Mouse (Mus musculus) CH12.LX (cell line): ENCODE data around the gene Ppox. TPM values are rescaled to one million over a fixed set of nuclear protein-coding genes. Genes with fewer than 3 reads are reported as not detected.

ENCODE experiments used
- DNase-seq: peaks from one replicate; pipeline ENCODE4 v3.0.0-alpha.2; 2013; ENCODE audit errors: extremely low read depth
- H3K27ac ChIP-seq: 2 replicates; pipeline ENCODE4 v1.5.1; 2012; ENCODE audit warnings: low read depth, mild to moderate bottlenecking, control low read depth, moderate library complexity; ENCODE audit not compliant: insufficient read depth
- H3K27me3 ChIP-seq: replicated peaks from 2 replicates; pipeline ENCODE3; 2012; ENCODE audit warnings: inconsistent platforms
- H3K36me3 ChIP-seq, 2 experiments: replicated peaks in 1 of 2; 2 replicates each; pipeline versions ENCODE3 to v1.6.1; 2012; ENCODE audit warnings: inconsistent platforms in 1 of 2, low read length in 1 of 2, mild to moderate bottlenecking in 1 of 2, mixed read lengths in 1 of 2, moderate library complexity in 1 of 2; ENCODE audit not compliant: control insufficient read depth in 1 of 2, insufficient read depth in 1 of 2
- H3K4me1 ChIP-seq, 2 experiments: 2 replicates each; pipeline ENCODE4 v1.6.1; 2012; ENCODE audit warnings: inconsistent platforms in 1 of 2, moderate library complexity in 1 of 2; ENCODE audit not compliant: insufficient read depth in 2 of 2, control insufficient read depth in 1 of 2
- H3K4me2 ChIP-seq: 2 replicates; pipeline ENCODE4 v1.6.1; 2012; ENCODE audit warnings: low read depth, mild to moderate bottlenecking, control low read depth; ENCODE audit not compliant: poor library complexity, insufficient read depth, severe bottlenecking
- H3K4me3 ChIP-seq, 3 experiments: fragments of 150-350 bp in 1 of 3; sonication (generic) in 1 of 3; replicated peaks in 1 of 3; 2 replicates each; pipeline versions ENCODE3 to v1.5.1; 2011 to 2012; ENCODE audit warnings: low read depth in 2 of 3, low read length in 2 of 3, mild to moderate bottlenecking in 2 of 3, moderate library complexity in 2 of 3, control low read depth in 1 of 3, improper control_type of control experiment in 1 of 3, inconsistent platforms in 1 of 3, mixed read lengths in 1 of 3; ENCODE audit not compliant: poor library complexity in 1 of 3
- H3K79me2 ChIP-seq: replicated peaks from 2 replicates; pipeline ENCODE4 v1.6.1; 2012; ENCODE audit warnings: mild to moderate bottlenecking, moderate library complexity; ENCODE audit not compliant: control insufficient read depth, poor library complexity, insufficient read depth, severe bottlenecking; ENCODE audit errors: extremely low read depth
- H3K9ac ChIP-seq: 2 replicates; pipeline ENCODE4 v1.6.1; 2012; ENCODE audit warnings: low read depth, mild to moderate bottlenecking, control low read depth, moderate library complexity; ENCODE audit not compliant: insufficient read depth
- H3K9me3 ChIP-seq: replicated peaks from 2 replicates; pipeline ENCODE3; 2012; ENCODE audit warnings: low read length, inconsistent platforms, mixed read lengths
- BHLHE40 ChIP-seq: IDR thresholded peaks from 2 replicates; pipeline ENCODE4 v1.6.1; 2011; ENCODE audit warnings: mild to moderate bottlenecking, low read depth, low read length, improper control_type of control experiment
- CHD1 ChIP-seq: IDR thresholded peaks from 2 replicates; pipeline ENCODE4 v1.6.1; 2012; ENCODE audit warnings: low read depth, low read length, improper control_type of control experiment, inconsistent platforms
- CTCF ChIP-seq, 2 experiments: IDR thresholded peaks in 1 of 2; conservative IDR thresholded peaks in 1 of 2; 2 replicates each; pipeline ENCODE4 v1.5.1; 2011 to 2012; ENCODE audit warnings: low read depth in 2 of 2, low read length in 2 of 2, improper control_type of control experiment in 1 of 2, inconsistent platforms in 1 of 2, mild to moderate bottlenecking in 1 of 2, moderate library complexity in 1 of 2
- ELF1 ChIP-seq: IDR thresholded peaks from 2 replicates; pipeline ENCODE4 v1.6.1; 2014; ENCODE audit warnings: low read depth, mild to moderate bottlenecking, inconsistent platforms, low read length, improper control_type of control experiment
- GABPA ChIP-seq: IDR thresholded peaks from 2 replicates; pipeline ENCODE4 v1.6.1; 2012; ENCODE audit warnings: low read depth, low read length, improper control_type of control experiment, inconsistent platforms; ENCODE audit not compliant: insufficient replicate concordance
- HCFC1 ChIP-seq: IDR thresholded peaks from 2 replicates; pipeline ENCODE4 v1.6.1; 2012; ENCODE audit warnings: low read depth, mild to moderate bottlenecking, inconsistent platforms, low read length, improper control_type of control experiment
- IRF4 ChIP-seq: IDR thresholded peaks from 2 replicates; pipeline ENCODE4 v1.6.1; 2014; ENCODE audit warnings: low read depth, mild to moderate bottlenecking, inconsistent platforms, low read length, improper control_type of control experiment
- JUN ChIP-seq: IDR thresholded peaks from 2 replicates; pipeline ENCODE4 v1.6.1; 2011; ENCODE audit warnings: low read depth, mild to moderate bottlenecking, low read length, improper control_type of control experiment, moderate library complexity; ENCODE audit not compliant: insufficient read depth
- MAFK ChIP-seq: IDR thresholded peaks from 2 replicates; pipeline ENCODE4 v1.6.1; 2011; ENCODE audit warnings: low read length, improper control_type of control experiment; ENCODE audit not compliant: insufficient replicate concordance
- MAX ChIP-seq: IDR thresholded peaks from 2 replicates; pipeline ENCODE4 v1.6.1; 2011; ENCODE audit warnings: low read length, improper control_type of control experiment
- MAZ ChIP-seq: IDR thresholded peaks from 2 replicates; pipeline ENCODE4 v1.6.1; 2012; ENCODE audit warnings: low read depth, mild to moderate bottlenecking, inconsistent platforms, low read length, improper control_type of control experiment, moderate library complexity
- MXI1 ChIP-seq: IDR thresholded peaks from 2 replicates; pipeline ENCODE4 v1.6.1; 2011; ENCODE audit warnings: mild to moderate bottlenecking, low read depth, low read length, improper control_type of control experiment
- NELFE ChIP-seq: IDR thresholded peaks from 2 replicates; pipeline ENCODE4 v1.6.1; 2011; ENCODE audit warnings: low read depth, low read length, improper control_type of control experiment
- NRF1 ChIP-seq: IDR thresholded peaks from 2 replicates; pipeline ENCODE4 v1.6.1; 2014; ENCODE audit warnings: low read depth, mild to moderate bottlenecking, inconsistent platforms, low read length, improper control_type of control experiment, moderate library complexity
- PAX5 ChIP-seq: IDR thresholded peaks from 2 replicates; pipeline ENCODE4 v1.6.1; 2012; ENCODE audit warnings: low read length, inconsistent platforms, mixed read lengths
- POLR2AphosphoS2 ChIP-seq: IDR thresholded peaks from 2 replicates; pipeline ENCODE4 v1.6.1; 2011; ENCODE audit warnings: low read depth, low read length, improper control_type of control experiment
- RAD21 ChIP-seq: IDR thresholded peaks from 2 replicates; pipeline ENCODE4 v1.6.1; 2011; ENCODE audit warnings: low read depth, mild to moderate bottlenecking, low read length, improper control_type of control experiment, moderate library complexity
- RCOR1 ChIP-seq: conservative IDR thresholded peaks from 2 replicates; pipeline ENCODE4 v1.6.1; 2012; ENCODE audit warnings: low read depth, mild to moderate bottlenecking, inconsistent platforms, low read length, improper control_type of control experiment
- SMC3 ChIP-seq: IDR thresholded peaks from 2 replicates; pipeline ENCODE4 v1.6.1; 2011; ENCODE audit warnings: low read depth, low read length, improper control_type of control experiment
- TCF12 ChIP-seq: IDR thresholded peaks from 2 replicates; pipeline ENCODE4 v1.6.1; 2014; ENCODE audit warnings: low read depth, mild to moderate bottlenecking, inconsistent platforms, low read length, improper control_type of control experiment
- UBTF ChIP-seq: IDR thresholded peaks from 2 replicates; pipeline ENCODE4 v1.6.1; 2012; ENCODE audit warnings: low read depth, mild to moderate bottlenecking, inconsistent platforms, low read length, improper control_type of control experiment, moderate library complexity
- ZKSCAN1 ChIP-seq: IDR thresholded peaks from 2 replicates; pipeline ENCODE4 v1.6.1; 2012; ENCODE audit warnings: low read depth, inconsistent platforms, low read length, improper control_type of control experiment, borderline replicate concordance
- ZNF384 ChIP-seq: IDR thresholded peaks from 2 replicates; pipeline ENCODE4 v1.6.1; 2012; ENCODE audit warnings: low read depth, low read length, improper control_type of control experiment, inconsistent platforms
- dilution Hi-C: fragments of 300-500 bp; cut with MboI; formaldehyde crosslinking; loops from 2 replicates; pipeline ENCODE4 v1.14.3; 2020; ENCODE audit warnings: low sequenced_read_pairs; ENCODE audit not compliant: extremely low pct_unique_long_range_greater_than_20kb, extremely low pct_ligation_motif_present
- in situ Hi-C: fragments of 300-500 bp; cut with MboI; formaldehyde crosslinking; loops from 3 replicates; pipeline ENCODE4 v1.14.3; 2019; ENCODE audit warnings: low sequenced_read_pairs, low pct_ligation_motif_present, low pct_unique_long_range_greater_than_20kb, mixed read lengths
- polyA plus RNA-seq: library from polyadenylated mRNA; unstranded; fragments of >175 nt; gene quantifications from 2 replicates; pipeline ENCODE4 v1.2.1, GENCODE M21; 2012; ENCODE audit warnings: low read depth; ENCODE audit not compliant: insufficient read length
- total RNA-seq, 2 experiments: library from RNA; depleted of rRNA; stranded (reverse); fragments of 300-350 nt in 1 of 2; fragments of >200 nt in 1 of 2; gene quantifications; 2 replicates each; pipeline ENCODE4 v1.2.3; 2012 to 2014

The Ppox gene
- total and polyA plus RNA-seq, 3 experiments, result 10.5 to 15.1 (median 13.6) TPM

- Histone ChIP-seq H3K4me2 (peak overlapping the region; percentile 70), H3K9ac (peak overlapping the region; percentile 77), H3K4me3 (peak overlapping the region; percentile 59 to 92 (median 70)), H3K27ac (peak overlapping the region; percentile 58), H3K36me3 (peaks cover 41 to 72% of the 10 kb centered on the region in 2 experiments), H3K79me2 (no peaks in the 10 kb centered on the region), H3K4me1 (peaks cover 0 to 31% of the 10 kb centered on the region in 2 experiments; a peak in 2 of 4 replicates), H3K27me3 (no peaks in the 10 kb centered on the region), H3K9me3 (no peaks in the 10 kb centered on the region)
- TF ChIP-seq MXI1, result no peak
- no peak for TF ChIP-seq ZKSCAN1
- peak; percentile 65 to 77 for TF ChIP-seq CTCF (conservative IDR thresholded peaks at IDR 0.05 in 1 of 2, IDR thresholded peaks at IDR 0.05 in 1 of 2; ENCODE audit: low read depth in 2 of 2, low read length in 2 of 2)
- TF ChIP-seq IRF4, result 0 out of 2 replicates have a peak, but pooled peaks have one; percentile 3
- TF ChIP-seq PAX5, result no peak
- no peak for TF ChIP-seq HCFC1
- no peak for TF ChIP-seq NELFE
- no peak for TF ChIP-seq RCOR1
- 0 out of 2 replicates have a peak, but pooled peaks have one; percentile 13 for TF ChIP-seq NRF1
- TF ChIP-seq GABPA, result no peak
- TF ChIP-seq MAFK, result no peak
- peak; percentile 48; the same call in 1 of the 2 replicates for TF ChIP-seq SMC3
- no peak for TF ChIP-seq POLR2AphosphoS2
- no peak for TF ChIP-seq JUN
- TF ChIP-seq MAX, result no peak
- TF ChIP-seq TCF12, result peak; percentile 0; the same call in 1 of the 2 replicates
- TF ChIP-seq RAD21, result peak; percentile 37
- dilution Hi-C loops, result no loop called here
- DNase-seq, result peak; percentile 78
- in situ Hi-C loops, result no loop called here
These were observed 540 bp upstream of the Ppox start for GRCm38 (mm10) chr1:171281528-171281923.

GRCm38 (mm10) chr1:171280250-171280915 is 603 bp downstream of the Ppox start:
- Histone ChIP-seq H3K9ac (peak overlapping the region; percentile 53), H3K36me3 (peaks cover 45 to 72% of the 10 kb centered on the region in 2 experiments), H3K9me3 (no peaks in the 10 kb centered on the region), H3K79me2 (no peaks in the 10 kb centered on the region), H3K27ac (no peak overlapping the region), H3K27me3 (no peaks in the 10 kb centered on the region), H3K4me3 (peak overlapping the region; percentile 58 to 92 (median 59)), H3K4me1 (peaks cover 0 to 23% of the 10 kb centered on the region in 2 experiments; a peak in 2 of 4 replicates), H3K4me2 (peak overlapping the region; percentile 62)
- TF ChIP-seq BHLHE40 (no peak), PAX5 (no peak), MXI1 (no peak; the same call in 1 of the 2 replicates), ZNF384 (no peak), MAZ (no peak), NELFE (0 out of 2 replicates have a peak, but pooled peaks have one; percentile 14), ELF1 (no peak), UBTF (0 out of 2 replicates have a peak, but pooled peaks have one; percentile 33), CHD1 (peak; percentile 87; the same call in 1 of the 2 replicates)
- in situ Hi-C loops (no loop called here), dilution Hi-C loops (no loop called here)
- DNase-seq, result no peak
